Mouse (Mus musculus): ENCODE results near the gene Trrap. TPM values are rescaled to one million over a fixed set of nuclear protein-coding genes. Genes with fewer than 3 reads are reported as not detected.

Trrap gene
- 100 to 1,000 TPM; 149 to 169 TPM for total RNA-seq (2021)
- long read RNA-seq, partial matches to known transcripts: 9 of 12 reads
- long read RNA-seq, other reads (novel, unspliced or antisense): 3 of 12 reads

DNA sequence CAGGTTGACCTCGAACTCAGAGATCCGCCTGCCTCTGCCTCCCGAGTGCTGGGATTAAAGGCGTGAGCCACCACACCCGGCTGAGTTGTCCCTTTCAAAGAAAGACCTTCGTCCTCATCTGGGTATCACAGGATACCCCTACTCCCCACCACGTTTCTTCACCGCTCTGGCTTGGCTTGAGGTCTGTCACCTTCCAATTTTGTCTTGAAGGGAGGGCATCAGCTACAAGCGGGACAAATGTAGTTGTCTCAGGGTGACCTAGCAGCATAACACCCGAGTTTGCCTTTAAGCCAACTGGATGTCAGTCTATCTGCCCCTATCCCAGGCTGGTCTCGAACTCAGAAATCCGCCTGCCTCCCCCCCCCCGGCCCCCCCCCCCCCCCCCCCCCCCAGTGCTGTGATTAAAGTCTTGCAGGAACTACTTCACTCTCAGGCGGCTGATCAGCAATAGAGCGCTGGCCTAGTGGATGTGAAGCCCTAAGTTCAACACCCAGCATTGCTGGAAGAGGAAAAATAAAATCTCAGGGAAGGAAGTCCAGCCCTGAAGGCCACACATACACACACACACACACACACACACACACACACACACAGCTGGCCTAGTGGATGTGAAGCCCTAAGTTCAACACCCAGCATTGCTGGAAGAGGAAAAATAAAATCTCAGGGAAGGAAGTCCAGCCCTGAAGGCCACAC lies at the start of gene Trrap:
Trrap (plus strand) TSS at position 627 of the 693 bp plus-strand sequence.
- DNase-seq (ENCODE audit: low spot score in 2 of 2): peak in 1 of 2 experiments; percentile 27

DNA sequence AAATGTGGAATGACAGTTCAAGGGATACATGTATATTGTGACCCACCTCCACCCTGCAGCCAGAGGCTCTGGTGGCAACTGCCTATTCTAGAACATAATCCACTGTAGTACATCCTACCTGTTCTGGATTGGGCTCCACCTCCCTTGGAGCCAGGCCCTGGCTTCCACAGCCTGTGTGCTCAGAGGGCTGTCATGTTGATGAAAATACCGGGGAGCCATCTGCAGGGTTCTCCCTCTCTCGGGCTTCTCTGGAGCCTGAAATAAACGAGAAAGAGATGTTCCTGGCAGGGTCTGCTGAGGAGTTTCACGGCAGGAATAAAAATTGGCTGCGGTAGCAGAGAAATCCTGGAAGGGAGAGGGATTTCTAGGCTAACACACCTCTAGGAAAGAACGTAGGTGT lies 47.8 kb upstream of the Trrap start:
- no peak for DNase-seq (ENCODE audit: low spot score in 2 of 2)

DNA sequence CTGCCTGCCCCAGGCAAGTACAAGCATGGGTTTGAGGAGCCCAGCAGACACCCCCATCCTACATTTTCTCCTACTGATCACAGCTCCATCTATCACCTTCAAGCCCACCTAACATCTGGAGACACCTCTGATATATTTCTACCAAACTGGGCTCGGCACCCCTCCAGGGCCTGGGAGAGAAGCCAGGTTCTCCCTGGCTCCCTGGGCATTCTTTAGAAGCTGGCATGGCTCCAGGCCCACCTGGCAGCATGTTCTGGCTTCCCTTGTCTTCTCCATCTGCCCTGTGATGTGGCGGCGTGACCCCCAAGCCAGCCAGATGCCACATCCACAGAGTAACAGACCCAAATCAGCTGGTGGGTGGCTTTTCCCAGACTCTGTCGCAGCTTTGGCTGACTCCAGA lies 47.3 kb upstream of the Trrap start:
- DNase-seq (ENCODE audit: low spot score in 2 of 2): no peak

DNA sequence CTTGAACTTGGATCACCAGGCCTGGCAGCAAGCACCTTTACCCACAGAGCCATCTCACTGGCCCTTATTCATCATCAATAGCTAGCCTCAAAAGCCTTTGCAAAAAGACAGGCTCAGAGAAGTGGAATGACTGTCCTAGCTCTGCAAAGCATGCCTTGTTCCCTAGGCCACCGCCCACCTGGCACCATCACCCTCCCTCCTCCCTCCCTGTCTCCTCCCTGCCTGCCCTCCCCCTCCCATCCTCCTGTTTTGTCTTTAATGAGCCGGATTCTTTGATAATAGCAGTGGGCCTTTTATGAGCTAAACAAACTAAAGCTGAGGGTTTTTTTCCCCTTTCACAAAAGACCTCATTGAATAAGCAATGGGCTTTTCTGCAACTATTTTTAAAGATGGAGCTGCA lies 42.6 kb upstream of the Trrap start:
- DNase-seq (ENCODE audit: low spot score in 2 of 2): no peak

DNA sequence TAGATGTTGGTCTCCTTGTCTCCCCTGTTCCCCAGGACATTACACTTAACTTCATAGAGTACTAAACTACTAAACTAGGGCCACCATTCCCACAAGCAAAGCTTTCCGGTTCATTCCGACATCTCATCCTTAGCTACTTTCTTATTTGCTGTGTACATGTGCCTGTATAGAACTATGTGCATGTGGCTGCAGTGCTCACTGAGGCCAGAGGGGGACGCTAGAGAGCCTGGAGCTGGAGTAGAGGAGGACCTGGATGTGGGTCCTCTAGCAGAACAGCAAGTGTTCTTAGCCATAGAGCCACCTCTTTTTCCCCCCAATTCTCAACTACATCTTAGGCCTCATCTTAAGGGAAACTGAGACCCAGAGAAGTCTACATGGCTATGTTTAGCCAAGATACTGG lies 42.0 kb upstream of the Trrap start:
- DNase-seq (ENCODE audit: low spot score in 2 of 2): no peak

DNA sequence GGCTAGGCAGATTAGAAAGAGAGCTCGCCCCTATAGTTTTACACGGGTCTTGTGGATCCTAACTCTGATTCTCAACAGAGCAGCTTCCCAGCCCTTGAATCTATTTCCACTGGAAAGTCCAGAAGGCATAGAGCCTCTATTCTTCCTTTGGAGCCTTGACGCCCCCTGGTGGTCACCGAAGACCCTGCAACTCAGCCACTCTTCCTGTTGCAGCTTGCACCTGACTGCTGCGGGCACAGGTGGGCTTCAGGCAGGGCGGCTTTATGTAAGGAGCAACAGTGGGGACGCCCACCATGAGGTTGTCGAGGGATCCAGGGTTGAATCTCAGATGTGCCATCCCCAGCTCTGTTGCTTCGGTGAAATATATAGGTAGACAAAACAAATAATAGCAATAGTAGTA lies 40.4 kb upstream of the Trrap start:
- peak; percentile 84 to 87 for DNase-seq (ENCODE audit: low spot score in 2 of 2)

DNA sequence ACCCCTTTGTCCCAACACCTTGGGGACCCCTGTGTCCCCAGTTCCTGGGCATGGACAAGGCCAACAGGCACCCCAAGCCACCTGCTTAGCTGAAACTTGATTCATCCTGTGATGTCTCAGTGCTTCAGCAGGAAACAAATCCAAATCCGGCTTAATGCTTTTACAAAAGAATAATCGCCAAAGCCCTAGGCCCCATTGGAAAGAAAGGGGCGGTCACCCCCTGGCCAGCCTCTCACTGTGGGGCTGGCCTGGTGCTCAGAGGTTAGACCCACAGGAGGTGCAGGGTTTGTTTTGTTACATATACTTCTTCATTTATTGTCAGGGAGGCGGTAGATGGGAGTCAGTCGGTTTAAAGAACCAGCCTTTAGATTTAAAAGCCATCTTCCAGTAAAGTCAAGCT lies 39.3 kb upstream of the Trrap start:
- DNase-seq (ENCODE audit: low spot score in 2 of 2): no peak

DNA sequence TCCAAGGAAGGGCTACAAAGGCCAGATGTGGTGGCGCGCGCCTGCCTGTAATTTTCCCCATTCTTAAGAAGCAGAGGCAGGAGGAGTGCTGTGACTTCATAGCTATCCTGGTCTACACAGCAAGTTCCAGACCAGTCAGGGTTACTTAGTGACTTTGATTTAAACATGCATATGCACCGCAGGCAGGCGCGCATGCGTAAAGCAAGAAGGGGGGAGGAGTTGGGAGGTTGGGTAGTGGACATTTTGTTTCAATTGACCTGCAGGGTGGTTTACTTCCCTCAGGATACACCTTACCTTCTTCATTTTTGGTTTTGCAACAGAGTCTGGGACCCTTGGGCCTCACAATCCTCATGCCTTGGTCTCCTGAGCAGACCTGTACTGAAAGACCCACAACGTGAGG lies 38.3 kb upstream of the Trrap start:
- DNase-seq (ENCODE audit: low spot score in 2 of 2): no peak

DNA sequence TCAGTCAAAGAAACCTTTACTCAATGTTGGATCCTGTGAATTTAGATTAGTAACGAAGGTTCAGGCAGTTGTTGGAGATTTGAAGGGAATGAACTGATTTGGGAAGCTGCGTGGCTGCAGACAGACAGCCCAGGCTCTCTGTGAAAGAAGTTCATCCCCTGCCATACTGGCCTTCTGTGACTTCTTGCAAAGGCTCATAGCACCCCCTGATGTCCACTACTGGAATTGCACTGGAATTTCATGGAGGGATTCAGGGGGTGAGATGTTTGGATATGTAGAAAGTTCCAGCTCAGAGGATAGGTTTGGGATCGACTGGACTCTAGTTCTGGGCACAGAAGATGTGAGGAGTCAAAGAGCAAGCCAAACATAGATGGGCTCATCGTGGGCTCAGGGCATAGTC lies 33.6 kb upstream of the Trrap start:
- DNase-seq (ENCODE audit: low spot score in 2 of 2): peak; percentile 89 to 93

DNA sequence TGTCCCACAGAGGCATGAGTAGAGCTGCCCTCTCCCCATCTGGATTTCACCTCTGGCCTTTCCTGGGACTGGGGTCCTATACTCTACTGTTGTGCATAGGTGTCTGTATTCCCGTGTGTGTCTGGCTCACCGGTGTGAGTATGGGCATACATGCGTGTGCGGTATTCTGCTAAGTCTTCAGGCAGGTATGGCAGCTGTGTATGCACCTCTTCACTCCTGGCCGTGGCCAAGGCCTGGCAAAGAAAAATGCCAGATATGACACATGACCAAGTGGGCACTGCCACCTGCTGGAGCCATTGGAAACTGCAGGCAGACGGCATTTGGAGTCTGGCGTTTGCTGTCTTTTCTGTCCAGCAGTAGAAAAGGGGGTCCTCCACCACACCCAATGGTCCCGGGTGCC lies 32.6 kb upstream of the Trrap start:
- peak; percentile 84 to 87 for DNase-seq (ENCODE audit: low spot score in 2 of 2)

DNA sequence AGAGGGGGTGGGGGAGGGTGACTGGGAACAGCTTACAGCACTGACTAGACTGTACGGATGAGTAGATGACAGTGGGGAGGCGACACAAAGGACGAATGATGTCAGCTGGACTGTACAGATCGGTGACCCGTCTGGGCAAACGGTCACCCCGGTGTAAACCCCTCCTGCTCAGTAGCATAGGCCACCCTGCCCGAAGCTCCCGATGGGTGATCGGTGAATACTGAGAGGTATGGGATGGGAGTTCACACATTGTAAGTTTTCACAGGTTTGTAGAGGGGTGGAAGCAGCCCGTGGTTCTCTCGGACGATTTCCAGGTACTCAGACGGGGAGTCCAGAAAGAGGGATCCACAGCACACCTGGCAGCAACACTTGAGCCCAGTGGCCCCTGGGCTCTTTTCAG lies 30.4 kb upstream of the Trrap start:
- DNase-seq (ENCODE audit: low spot score in 2 of 2): no peak

DNA sequence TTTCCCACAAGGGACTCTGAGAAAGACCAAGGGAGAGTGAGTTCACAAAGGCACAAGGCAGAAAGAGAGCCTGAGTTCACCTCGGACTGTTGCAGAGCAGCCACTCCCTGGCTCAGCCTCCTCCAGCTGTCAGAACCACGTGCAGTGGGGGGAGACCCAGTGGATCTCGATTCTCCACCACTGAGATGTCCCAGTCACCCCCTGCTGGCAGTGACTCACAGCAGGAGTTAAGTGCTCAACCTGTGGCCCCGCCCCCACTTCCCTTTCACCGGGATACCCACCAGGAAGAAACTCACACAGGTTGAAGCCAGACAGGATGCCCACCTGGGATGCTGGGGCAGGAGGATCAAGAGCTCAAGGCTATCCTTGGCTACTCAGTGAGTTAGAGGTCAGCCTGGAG lies 15.1 kb upstream of the Trrap start:
- no peak for DNase-seq (ENCODE audit: low spot score in 2 of 2)

DNA sequence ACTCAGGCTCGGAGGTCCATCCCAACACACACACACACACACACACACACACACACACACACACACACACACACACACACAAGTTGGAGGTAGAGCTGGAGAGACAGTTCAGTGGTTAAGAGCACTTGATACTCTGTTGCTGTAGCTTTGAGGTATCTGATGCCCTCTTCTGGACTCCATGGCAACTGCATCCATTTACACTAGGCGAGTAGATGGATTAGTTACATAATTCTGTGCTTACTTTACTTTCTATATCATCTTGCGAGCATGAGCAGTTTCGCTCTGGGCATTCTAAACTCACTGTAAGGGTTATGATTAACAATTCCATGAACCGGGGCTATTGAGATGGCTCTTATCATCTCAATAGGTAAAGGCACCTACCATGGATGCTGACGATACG lies 14.5 kb upstream of the Trrap start:
- DNase-seq (ENCODE audit: low spot score in 2 of 2): peak; percentile 56 to 60

DNA sequence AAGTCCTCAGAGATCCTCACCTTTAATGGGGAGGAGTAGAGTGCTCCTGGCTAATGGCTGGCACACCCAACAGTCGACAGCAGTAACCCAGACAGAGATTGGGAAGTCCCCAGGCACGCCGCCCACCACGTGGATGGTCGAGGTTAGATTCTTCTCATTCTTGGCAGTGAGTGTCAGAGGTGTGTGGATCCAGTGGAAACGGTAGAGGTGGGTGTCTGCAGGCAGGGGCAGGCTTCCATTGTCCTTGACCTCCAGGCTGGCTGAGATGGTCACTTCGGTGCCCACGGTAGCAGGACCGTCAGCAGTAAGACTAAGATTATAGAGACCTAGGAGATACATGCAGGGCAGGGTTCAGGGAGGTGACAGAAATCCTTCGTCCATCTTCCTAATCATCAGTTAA lies 12.3 kb upstream of the Trrap start:
- DNase-seq (ENCODE audit: low spot score in 2 of 2): no peak

DNA sequence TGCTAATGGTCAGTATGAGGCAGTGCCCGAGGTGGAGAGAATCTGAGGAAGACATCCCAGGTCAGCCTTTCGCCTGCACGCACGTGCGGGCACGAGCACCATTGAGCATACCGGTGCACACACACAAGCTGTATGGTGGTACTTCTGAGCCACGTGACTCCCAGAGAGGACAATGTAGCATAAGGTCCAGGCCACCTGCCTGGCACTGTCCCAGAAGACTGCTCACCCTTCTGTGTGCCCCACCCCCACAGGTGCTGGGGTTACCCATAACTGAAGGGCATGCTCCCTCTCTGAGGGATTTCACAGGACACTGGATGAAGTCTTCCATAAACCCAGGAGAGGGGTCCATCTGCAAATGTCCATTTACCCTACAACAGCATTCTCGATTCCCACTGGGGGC lies 10.1 kb upstream of the Trrap start:
- DNase-seq (ENCODE audit: low spot score in 2 of 2): no peak

DNA sequence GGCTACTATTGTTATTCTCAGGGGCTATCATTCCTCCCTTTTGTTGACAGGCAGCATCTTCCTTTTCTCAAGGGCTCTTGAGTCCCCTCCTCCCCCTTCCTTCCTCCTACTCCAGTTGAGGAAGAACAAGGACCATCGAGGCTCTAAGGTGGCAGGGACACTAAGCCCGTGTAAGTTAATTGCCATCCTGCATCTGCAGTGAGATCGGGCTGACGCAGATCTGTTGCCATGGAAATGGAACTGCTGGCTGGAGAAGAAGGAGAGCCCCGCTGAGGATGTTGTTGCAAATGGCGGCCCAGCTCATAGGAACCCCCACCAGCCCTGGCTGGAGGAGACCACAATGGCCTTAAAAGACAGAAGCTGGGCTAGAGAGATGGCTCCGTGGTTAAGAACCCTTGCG lies 9.1 kb upstream of the Trrap start:
- DNase-seq (ENCODE audit: low spot score in 2 of 2): peak in 1 of 2 experiments; percentile 31

DNA sequence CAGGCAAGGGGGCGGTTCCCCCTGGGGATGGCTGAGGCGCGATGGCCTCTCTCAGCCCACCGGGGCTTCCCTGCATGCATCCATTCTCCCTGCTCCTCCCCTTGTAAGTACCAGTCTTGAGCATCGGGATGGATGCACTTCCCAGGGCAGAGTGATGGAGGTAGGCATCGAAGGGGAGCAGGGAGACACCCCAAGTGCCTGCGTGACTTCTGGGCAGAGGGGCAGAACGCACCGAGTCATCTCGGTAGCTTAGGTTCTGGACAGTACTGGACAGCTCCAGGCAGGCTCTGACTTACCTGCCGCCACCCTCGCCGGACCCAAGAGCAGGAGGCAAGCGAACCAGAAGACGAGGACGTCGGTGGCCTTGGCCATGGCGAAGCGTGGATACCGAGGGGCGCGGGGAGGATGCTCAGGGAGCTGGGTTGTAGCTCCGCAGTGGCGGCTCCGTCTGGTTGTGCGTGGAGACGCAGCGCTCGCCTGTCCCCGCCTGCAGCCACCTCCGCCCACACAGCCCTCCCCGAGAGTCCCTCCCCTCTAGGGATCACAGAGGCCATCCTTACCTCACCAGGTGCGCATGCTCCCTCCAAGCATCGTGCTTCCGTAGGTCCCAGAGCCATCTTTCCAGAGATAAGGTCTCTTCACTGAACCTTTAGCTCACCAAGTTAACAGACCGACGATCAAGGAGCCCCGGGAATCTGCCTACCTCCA lies 6.2 kb upstream of the Trrap start, which contains the start of gene Tmem130:
Tmem130 (minus strand) TSS at position 658 of the 708 bp plus-strand sequence.
- peak; percentile 65 to 76 for DNase-seq (ENCODE audit: low spot score in 2 of 2)

DNA sequence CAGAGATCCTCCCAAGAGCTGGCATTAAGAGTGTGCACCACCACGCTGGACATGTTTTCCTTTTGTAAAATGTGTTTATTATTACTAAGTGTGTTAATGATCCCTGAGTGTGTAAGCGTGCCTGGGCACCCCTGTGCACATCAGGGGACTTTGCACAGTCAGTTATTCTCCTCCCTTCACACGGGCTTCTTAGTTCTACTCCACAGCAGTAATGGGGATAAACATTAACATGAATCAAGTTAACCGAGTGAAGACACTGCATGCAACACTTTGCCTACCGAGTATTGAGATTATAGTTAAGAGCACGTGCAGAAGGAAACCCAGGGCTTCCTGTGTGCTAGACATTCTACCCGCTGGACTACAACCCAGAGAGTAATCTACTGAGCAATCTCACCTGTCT lies 1.5 kb upstream of the Trrap start:
- no peak for DNase-seq (ENCODE audit: low spot score in 2 of 2)

DNA sequence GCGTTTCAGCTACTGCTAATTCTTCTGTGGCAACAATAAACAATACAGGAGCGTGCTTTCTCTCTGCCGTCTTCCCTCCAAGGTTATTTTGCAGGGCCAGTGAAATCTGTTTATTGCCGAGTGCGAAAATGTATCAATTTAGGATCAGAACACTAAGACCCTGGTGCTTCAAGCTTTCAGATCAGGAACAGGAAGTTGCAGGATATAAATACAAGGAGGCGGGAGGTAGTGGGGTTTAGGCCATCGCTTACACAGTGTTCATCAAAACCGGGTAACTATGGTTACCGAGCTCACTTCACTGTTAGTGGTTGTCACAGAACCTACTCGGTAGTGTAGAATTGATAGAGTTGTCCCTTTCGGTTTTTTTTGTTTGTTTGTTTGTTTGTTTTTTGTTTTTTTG lies 886 bp upstream of the Trrap start:
- DNase-seq (ENCODE audit: low spot score in 2 of 2): no peak

DNA sequence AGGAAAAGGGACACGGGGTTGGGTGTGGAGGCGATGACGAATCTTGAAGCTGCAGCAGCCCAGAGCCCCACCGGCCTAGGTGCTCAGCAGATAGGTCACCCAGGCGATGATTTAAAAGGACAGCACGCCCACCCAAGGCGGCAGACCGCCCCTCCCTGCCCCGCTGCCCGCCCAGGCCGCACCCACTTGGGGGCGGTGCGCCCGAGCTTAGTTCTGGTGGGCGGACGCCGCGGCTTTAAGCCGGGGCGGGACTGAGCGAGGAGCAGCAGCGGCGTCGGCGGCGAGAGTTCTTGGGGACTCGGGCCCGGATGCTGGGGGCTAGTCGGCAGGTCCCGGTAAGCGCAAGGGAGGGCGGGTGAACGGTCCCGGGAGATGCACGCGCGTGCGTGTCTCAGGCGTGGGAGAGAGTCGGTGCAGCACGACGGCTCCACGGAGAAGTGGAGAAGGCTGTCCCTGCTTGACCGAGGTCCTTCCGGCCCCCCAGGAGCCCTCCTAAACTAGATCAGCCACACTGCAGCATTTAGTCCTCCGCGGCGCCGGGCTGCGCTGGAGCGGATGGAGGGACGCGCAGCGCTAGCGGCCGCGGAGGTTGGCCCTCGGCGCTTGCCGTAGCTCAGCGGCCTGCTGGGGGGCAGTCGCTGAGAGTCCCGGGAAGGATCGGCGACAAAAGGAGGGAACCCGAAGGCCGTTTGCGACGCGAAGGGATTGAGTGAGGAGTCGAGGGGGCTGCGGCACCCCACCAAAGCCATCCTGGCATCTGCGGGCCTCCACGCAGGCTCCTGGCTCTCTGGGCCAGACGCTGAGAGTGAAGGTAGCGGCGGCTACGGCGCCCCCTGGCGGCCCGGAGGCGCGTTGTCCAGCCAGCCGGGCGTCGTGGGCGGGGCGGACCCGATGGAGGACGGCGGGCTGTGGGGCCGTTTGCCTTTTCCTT lies 644 bp downstream of the Trrap start:
- peak; percentile 89 to 94 for DNase-seq (ENCODE audit: low spot score in 2 of 2)

DNA sequence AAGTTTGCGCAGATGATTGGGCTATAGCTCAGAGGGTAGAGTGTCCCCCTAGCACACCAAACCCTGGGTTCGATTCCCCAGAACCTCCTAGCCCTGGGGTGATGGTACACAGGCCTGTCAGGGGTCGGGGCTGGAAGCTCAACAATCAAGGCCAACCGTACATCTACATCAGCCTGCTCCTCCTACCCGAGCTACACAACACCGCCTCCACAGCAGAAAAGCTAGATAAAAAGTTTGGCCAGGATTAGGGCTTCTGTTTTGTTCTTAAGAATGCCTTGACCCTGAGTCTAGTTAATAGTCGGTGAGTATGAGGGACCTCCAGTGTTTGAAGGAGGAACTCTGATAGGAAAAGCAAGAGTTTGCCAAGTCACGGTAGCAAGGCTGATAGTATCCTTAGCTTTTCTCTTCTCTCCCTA lies 1.5 kb downstream of the Trrap start:
- no peak for DNase-seq (ENCODE audit: low spot score in 2 of 2)

DNA sequence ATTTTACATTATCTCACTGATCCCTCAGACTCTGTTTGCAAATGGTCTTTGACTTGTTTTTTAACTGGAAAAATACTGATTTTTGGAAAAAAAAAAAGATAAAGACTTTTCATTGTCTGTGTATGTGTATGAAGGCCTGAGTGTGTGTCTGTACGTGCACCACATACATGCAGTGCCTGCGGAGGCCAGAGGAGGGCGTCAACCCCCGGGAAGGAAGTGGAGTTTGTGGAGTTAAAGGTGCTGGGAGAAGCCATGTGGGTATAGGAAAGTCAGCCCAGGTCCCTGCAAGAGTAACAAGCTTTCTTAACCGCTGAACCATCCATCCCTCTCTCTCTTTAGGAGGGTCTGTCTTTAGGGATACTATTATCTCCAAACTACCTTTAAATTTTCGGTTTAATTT lies 5.7 kb downstream of the Trrap start:
- no peak for DNase-seq (ENCODE audit: low spot score in 2 of 2)

Measured in layer of hippocampus, postnatal 10 days (tissue).